Mouse (Mus musculus): ENCODE data around the gene Atg10. TPM values are rescaled to one million over a fixed set of nuclear protein-coding genes. Genes with fewer than 3 reads are reported as not detected.

Gene Atg10
- polyA plus RNA-seq, 1 experiment from 2014 or later, result 18.8 TPM

DNA sequence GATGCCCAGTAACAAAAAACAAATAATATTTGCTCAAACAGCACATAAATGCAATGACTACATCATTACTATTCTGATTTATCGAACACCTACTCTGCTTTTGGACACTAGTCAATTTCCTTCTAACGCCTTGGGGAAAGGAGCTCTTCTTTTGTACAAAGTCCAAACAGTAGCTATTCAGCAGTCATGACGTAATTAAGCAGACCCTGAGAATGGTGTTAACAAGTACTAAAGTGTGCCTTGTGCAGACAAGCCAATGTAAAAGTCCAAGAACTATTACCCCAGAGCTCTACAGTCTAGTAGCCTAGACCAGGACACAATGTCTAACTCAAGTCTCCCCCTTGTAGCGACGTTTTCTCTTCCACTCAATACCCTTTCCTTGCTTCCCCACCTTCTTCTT, 67.5 kb downstream of the Atg10 start:
- Histone ChIP-seq H3K27ac (ENCODE audit: low read depth, low read length) (no peak overlapping the region), H3K9me3 (ENCODE audit: control insufficient read depth, low read length) (no peaks in the 10 kb centered on the region), H3K4me3 (ENCODE audit: low read depth, low read length) (no peak overlapping the region), H3K4me1 (ENCODE audit: control insufficient read depth, insufficient read depth, low read length) (no peaks in the 10 kb centered on the region), H3K4me2 (ENCODE audit: low read depth, low read length) (no peak overlapping the region), H3K27me3 (ENCODE audit: control insufficient read depth, insufficient read depth, low read length) (no peaks in the 10 kb centered on the region), H3K9ac (replicated peaks; ENCODE audit: low read depth, low read length) (no peak overlapping the region), H3K36me3 (ENCODE audit: control insufficient read depth, insufficient read depth, low read length) (no peaks in the 10 kb centered on the region)
- no peak for ATAC-seq (ENCODE audit: low read depth)
- 79% methylated on average over 5 of the region's 5 CpGs for WGBS

DNA sequence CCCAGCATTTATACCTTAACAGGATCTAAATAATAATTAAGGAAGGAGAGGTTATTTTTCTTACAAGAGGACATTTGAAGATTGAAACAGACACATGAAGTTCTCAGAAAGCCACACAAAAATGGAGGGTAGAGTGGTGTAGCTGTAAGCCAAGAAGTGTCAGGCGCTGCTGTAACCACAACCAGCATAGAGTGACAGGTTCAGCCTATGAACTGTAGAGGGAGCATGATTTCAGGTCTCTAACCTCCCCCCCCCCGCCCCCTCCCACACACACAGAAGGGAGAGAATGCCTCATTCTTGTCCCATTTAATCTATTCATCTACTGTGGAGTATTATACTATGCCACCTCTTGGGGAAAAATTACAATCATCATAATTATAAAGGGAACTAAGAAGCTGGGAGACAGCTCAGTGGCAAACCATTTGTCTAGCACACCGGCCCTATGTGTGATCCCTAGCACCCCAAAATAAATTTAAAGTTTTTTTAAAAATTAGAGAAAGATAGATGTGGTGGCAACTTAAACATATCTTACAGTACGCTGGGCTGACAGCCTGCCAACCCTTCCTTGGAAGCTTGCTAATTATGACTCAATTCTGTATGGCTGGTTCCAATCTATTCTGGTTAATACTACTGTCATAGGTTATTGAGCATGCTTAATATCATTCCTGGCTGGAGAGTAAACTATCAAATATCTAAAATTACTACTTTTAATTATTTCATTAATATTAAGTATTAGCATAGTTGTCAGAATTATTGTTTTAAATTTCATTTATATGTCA, 68.2 kb downstream of the Atg10 start:
- Histone ChIP-seq H3K36me3 (ENCODE audit: control insufficient read depth, insufficient read depth, low read length) (no peaks in the 10 kb centered on the region), H3K4me1 (ENCODE audit: control insufficient read depth, insufficient read depth, low read length) (no peaks in the 10 kb centered on the region), H3K27me3 (ENCODE audit: control insufficient read depth, insufficient read depth, low read length) (no peaks in the 10 kb centered on the region), H3K9me3 (ENCODE audit: control insufficient read depth, low read length) (no peaks in the 10 kb centered on the region), H3K4me2 (ENCODE audit: low read depth, low read length) (no peak overlapping the region), H3K9ac (replicated peaks; ENCODE audit: low read depth, low read length) (no peak overlapping the region), H3K27ac (ENCODE audit: low read depth, low read length) (no peak overlapping the region), H3K4me3 (ENCODE audit: low read depth, low read length) (no peak overlapping the region)
- ATAC-seq (ENCODE audit: low read depth), result no peak
- WGBS, result 82% methylated on average over 4 of the region's 4 CpGs

DNA sequence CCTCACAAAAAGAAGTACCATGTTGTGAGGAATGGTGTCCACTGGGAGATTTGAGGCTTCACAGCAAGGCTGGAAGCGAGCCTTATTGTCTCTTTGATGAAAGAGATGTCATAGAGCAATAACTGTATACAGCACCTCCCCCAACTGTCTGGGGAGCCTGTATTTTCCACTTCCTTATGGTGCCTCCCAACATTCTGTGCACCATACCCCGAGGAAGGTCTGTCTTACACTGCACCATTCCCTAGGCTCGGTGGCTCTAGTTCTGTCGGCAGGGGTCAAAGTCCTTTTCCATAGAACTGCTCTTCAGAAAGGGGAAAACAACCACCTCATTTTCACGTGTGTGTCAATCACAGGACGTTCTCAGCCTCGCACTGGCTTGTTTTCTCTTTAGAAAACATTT, 69.1 kb downstream of the Atg10 start:
- no peak overlapping the region for H3K4me3 ChIP-seq (ENCODE audit: low read depth, low read length)
- H3K27ac ChIP-seq (ENCODE audit: low read depth, low read length), result no peak overlapping the region
- no peaks in the 10 kb centered on the region for H3K27me3 ChIP-seq (ENCODE audit: control insufficient read depth, insufficient read depth, low read length)
- no peaks in the 10 kb centered on the region for H3K4me1 ChIP-seq (ENCODE audit: control insufficient read depth, insufficient read depth, low read length)
- no peak overlapping the region for H3K9ac ChIP-seq (replicated peaks; ENCODE audit: low read depth, low read length)
- WGBS, result 74% methylated on average over 7 of the region's 7 CpGs
- no peak for ATAC-seq (ENCODE audit: low read depth)
- no peaks in the 10 kb centered on the region for H3K9me3 ChIP-seq (ENCODE audit: control insufficient read depth, low read length)
- no peak overlapping the region for H3K4me2 ChIP-seq (ENCODE audit: low read depth, low read length)
- no peaks in the 10 kb centered on the region for H3K36me3 ChIP-seq (ENCODE audit: control insufficient read depth, insufficient read depth, low read length)

DNA sequence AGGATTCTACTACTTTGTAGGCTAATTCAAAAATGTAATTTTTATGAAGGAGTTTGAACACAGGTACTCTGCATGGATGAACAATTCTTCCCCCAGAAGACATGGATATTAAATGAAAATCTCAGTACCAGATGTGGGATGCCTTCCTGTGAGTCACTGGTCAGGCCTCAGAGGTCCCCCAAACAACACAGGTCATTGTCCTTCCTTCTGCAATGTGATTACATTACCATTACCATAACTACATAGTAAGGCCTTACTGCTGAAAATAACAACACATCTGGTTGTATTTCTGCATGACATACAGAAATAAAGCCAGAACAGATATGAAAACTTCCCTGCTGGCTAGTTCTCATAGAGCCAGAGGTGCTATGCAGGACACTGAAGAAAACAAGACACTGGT, 87.4 kb downstream of the Atg10 start:
- no peaks in the 10 kb centered on the region for H3K9me3 ChIP-seq (ENCODE audit: control insufficient read depth, low read length)
- H3K4me1 ChIP-seq (ENCODE audit: control insufficient read depth, insufficient read depth, low read length), result no peaks in the 10 kb centered on the region
- no peaks in the 10 kb centered on the region for H3K36me3 ChIP-seq (ENCODE audit: control insufficient read depth, insufficient read depth, low read length)
- H3K9ac ChIP-seq (replicated peaks; ENCODE audit: low read depth, low read length), result no peak overlapping the region
- H3K4me3 ChIP-seq (ENCODE audit: low read depth, low read length), result no peak overlapping the region
- H3K4me2 ChIP-seq (ENCODE audit: low read depth, low read length), result no peak overlapping the region
- no peak overlapping the region for H3K27ac ChIP-seq (ENCODE audit: low read depth, low read length)
- H3K27me3 ChIP-seq (ENCODE audit: control insufficient read depth, insufficient read depth, low read length), result no peaks in the 10 kb centered on the region
- ATAC-seq (ENCODE audit: low read depth), result no peak

DNA sequence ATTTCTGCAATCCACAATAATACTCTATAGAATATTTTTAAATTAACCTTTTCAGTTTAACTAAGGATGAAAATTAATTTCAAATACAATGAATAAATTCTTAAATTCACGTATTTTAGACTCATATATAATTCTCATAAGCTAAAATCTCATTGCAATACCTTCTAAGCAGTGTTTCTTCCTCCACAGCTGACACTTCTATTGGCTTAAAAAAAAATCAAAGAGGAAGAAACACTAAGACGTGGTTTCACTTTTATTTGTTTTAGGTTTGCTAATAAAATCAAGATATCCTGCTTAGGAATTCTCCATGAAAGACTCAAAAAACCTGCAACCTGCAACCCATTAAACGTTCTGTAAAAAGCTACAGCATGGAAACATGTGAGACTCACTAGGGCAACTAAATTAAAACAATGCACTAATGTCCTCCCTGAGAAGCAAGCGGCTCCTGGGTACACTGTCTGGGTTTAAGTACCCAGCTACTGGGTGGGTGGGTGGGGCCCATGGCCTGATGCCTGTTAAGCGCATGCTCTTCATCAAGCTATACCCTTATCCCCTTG, 90.4 kb downstream of the Atg10 start:
- ATAC-seq (ENCODE audit: low read depth), result no peak
- no peak overlapping the region for H3K27ac ChIP-seq (ENCODE audit: low read depth, low read length)
- no peak overlapping the region for H3K4me2 ChIP-seq (ENCODE audit: low read depth, low read length)
- no peaks in the 10 kb centered on the region for H3K27me3 ChIP-seq (ENCODE audit: control insufficient read depth, insufficient read depth, low read length)
- 77% methylated on average over 5 of the region's 5 CpGs for WGBS
- H3K4me3 ChIP-seq (ENCODE audit: low read depth, low read length), result no peak overlapping the region
- peaks cover 7% of the 10 kb centered on the region; the same call in 1 of the 2 replicates for H3K4me1 ChIP-seq (ENCODE audit: control insufficient read depth, insufficient read depth, low read length)
- H3K9ac ChIP-seq (replicated peaks; ENCODE audit: low read depth, low read length), result no peak overlapping the region
- H3K9me3 ChIP-seq (ENCODE audit: control insufficient read depth, low read length), result no peaks in the 10 kb centered on the region
- no peaks in the 10 kb centered on the region for H3K36me3 ChIP-seq (ENCODE audit: control insufficient read depth, insufficient read depth, low read length)

DNA sequence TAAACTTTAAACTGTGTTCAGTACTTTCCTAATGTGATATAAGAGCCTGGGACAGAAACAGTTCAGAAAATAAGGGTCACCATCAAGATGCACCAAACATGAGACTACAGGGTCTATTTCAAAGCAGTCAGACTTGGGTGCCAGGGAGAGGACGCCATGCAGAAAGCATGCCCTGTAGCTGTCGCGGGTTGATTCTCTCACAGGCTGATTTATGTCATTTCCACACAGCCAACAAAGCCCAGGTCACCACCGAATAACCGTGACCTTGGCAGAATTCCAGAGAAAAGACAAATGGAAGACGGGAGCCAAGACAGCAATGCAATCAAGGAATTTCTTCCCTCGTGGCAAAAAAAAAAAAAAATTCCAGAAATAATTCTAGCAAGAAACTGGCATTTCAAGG, 94.7 kb downstream of the Atg10 start:
- H3K9me3 ChIP-seq (ENCODE audit: control insufficient read depth, low read length), result no peaks in the 10 kb centered on the region
- no peak overlapping the region for H3K4me2 ChIP-seq (ENCODE audit: low read depth, low read length)
- no peaks in the 10 kb centered on the region for H3K36me3 ChIP-seq (ENCODE audit: control insufficient read depth, insufficient read depth, low read length)
- 10% methylated on average over 7 of the region's 7 CpGs for WGBS
- H3K4me3 ChIP-seq (ENCODE audit: low read depth, low read length), result no peak overlapping the region
- peak; percentile 84 for ATAC-seq (ENCODE audit: low read depth)
- peaks cover 7% of the 10 kb centered on the region; the same call in 1 of the 2 replicates for H3K4me1 ChIP-seq (ENCODE audit: control insufficient read depth, insufficient read depth, low read length)
- no peaks in the 10 kb centered on the region for H3K27me3 ChIP-seq (ENCODE audit: control insufficient read depth, insufficient read depth, low read length)
- H3K27ac ChIP-seq (ENCODE audit: low read depth, low read length), result peak overlapping the region; percentile 34; the same call in 1 of the 2 replicates
- no peak overlapping the region for H3K9ac ChIP-seq (replicated peaks; ENCODE audit: low read depth, low read length)

DNA sequence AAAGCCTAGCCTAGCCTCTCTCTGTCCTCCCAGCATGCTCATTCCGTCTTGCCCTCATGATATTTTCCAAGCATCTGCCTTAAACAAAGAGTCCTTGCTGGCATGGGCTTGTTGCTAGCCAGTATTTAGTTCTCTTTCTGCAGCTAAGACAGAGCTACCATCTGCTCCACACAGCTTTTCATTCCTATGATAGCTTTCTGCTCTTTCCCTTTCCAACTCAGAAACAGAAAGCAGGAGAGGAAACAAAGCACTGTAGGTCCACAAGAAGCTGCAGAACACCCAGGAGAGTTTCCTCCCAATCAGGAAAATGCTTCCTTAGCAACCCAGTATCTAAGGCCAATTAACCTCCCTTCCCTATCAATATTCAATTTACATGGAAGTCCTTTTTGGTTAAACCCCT, 95.2 kb downstream of the Atg10 start:
- 12% methylated on average over 1 of the region's 1 CpGs for WGBS
- Histone ChIP-seq H3K27me3 (ENCODE audit: control insufficient read depth, insufficient read depth, low read length) (no peaks in the 10 kb centered on the region), H3K9me3 (ENCODE audit: control insufficient read depth, low read length) (no peaks in the 10 kb centered on the region), H3K4me2 (ENCODE audit: low read depth, low read length) (no peak overlapping the region), H3K27ac (ENCODE audit: low read depth, low read length) (peak overlapping the region; percentile 34; the same call in 1 of the 2 replicates), H3K36me3 (ENCODE audit: control insufficient read depth, insufficient read depth, low read length) (no peaks in the 10 kb centered on the region), H3K9ac (replicated peaks; ENCODE audit: low read depth, low read length) (no peak overlapping the region), H3K4me3 (ENCODE audit: low read depth, low read length) (no peak overlapping the region), H3K4me1 (ENCODE audit: control insufficient read depth, insufficient read depth, low read length) (peaks cover 7% of the 10 kb centered on the region; the same call in 1 of the 2 replicates)
- ATAC-seq (ENCODE audit: low read depth), result peak; percentile 73

DNA sequence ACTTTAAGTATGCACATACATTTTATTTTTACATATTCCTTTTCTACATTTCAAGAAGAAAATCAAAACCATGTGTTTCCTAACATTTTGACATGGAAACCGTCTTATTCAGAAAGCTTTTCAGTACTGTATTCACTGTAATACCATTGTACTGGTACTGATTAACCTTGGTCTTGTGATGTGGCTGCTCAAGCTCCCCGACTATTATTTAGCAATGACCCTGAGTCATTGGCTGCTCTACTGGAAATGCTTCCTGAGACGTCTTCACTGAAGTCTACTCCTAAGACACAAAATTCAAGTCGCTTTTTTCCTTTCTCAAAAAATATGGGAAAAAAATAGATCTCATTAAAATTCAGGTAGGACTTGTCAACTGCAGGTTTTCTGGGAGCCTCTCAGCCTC, 105.6 kb downstream of the Atg10 start:
- ATAC-seq (ENCODE audit: low read depth), result no peak
- Histone ChIP-seq H3K27ac (ENCODE audit: low read depth, low read length) (no peak overlapping the region), H3K4me3 (ENCODE audit: low read depth, low read length) (no peak overlapping the region), H3K27me3 (ENCODE audit: control insufficient read depth, insufficient read depth, low read length) (no peaks in the 10 kb centered on the region), H3K9me3 (ENCODE audit: control insufficient read depth, low read length) (no peaks in the 10 kb centered on the region), H3K4me1 (ENCODE audit: control insufficient read depth, insufficient read depth, low read length) (no peaks in the 10 kb centered on the region), H3K36me3 (ENCODE audit: control insufficient read depth, insufficient read depth, low read length) (no peaks in the 10 kb centered on the region), H3K9ac (replicated peaks; ENCODE audit: low read depth, low read length) (no peak overlapping the region), H3K4me2 (ENCODE audit: low read depth, low read length) (no peak overlapping the region)
- 92% methylated on average over 4 of the region's 4 CpGs for WGBS

DNA sequence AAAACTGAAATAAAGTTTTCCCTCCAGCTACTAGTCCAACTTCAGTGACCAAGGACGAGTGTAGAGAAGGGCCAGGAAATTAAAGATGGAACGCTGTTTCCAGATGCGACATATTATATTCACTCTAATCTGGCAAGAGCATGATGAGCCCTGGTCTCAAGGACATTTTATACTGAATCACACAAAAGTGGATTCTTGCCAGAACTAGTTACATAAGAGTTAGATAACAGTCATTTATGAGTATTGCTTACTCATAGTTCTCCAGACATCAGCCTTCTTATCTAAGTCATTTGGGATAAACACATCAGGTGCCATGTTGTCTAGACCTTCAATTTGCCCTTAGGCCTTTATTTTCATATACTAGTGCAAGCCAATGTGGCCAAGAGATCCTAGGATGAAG, 108.9 kb downstream of the Atg10 start:
- Histone ChIP-seq H3K9me3 (ENCODE audit: control insufficient read depth, low read length) (no peaks in the 10 kb centered on the region), H3K9ac (replicated peaks; ENCODE audit: low read depth, low read length) (no peak overlapping the region), H3K4me2 (ENCODE audit: low read depth, low read length) (no peak overlapping the region), H3K4me1 (ENCODE audit: control insufficient read depth, insufficient read depth, low read length) (no peaks in the 10 kb centered on the region), H3K36me3 (ENCODE audit: control insufficient read depth, insufficient read depth, low read length) (no peaks in the 10 kb centered on the region), H3K27ac (ENCODE audit: low read depth, low read length) (no peak overlapping the region), H3K27me3 (ENCODE audit: control insufficient read depth, insufficient read depth, low read length) (no peaks in the 10 kb centered on the region), H3K4me3 (ENCODE audit: low read depth, low read length) (no peak overlapping the region)
- no peak for ATAC-seq (ENCODE audit: low read depth)
- WGBS, result 95% methylated on average over 3 of the region's 3 CpGs

Data from neural tube, embryonic 14.5 days (tissue).